Mouse (Mus musculus): Measurements from ENCODE around the gene Tm4sf5.

- no peak for TF ChIP-seq HCFC1 (IDR thresholded peaks at IDR 0.05; ENCODE audit: borderline replicate concordance, insufficient read depth, low read length)
- no peak for TF ChIP-seq CHD2 (IDR thresholded peaks at IDR 0.05; ENCODE audit: low read depth, low read length)
- TF ChIP-seq ZNF384 (IDR thresholded peaks at IDR 0.05; ENCODE audit: low read depth, low read length), result no peak
- TF ChIP-seq ZC3H11A (IDR thresholded peaks at IDR 0.05; ENCODE audit: borderline replicate concordance, low read depth, low read length), result no peak
- TF ChIP-seq MAFK (IDR thresholded peaks at IDR 0.05; ENCODE audit: insufficient read depth, low read depth, low read length), result no peak
Observed at GRCm38 (mm10) chr11:70499566-70500475, 5.2 kb upstream of the Tm4sf5 start.

Data from ES-E14 (cell line).